Mouse (Mus musculus) ES-E14 (cell line): ENCODE measurements around the gene Hyal1.
A peak's percentile ranks its signal among the peaks of the same experiment; 100 is the strongest.

Source experiments
- CHD2 ChIP-seq: IDR thresholded peaks from 2 replicates; pipeline ENCODE4 v1.6.1; 2014; ENCODE audit warnings: mild to moderate bottlenecking, low read depth, low read length, inconsistent platforms
- HCFC1 ChIP-seq: IDR thresholded peaks from 2 replicates; pipeline ENCODE4 v1.6.1; 2012; ENCODE audit warnings: low read length, inconsistent platforms, borderline replicate concordance; ENCODE audit not compliant: insufficient read depth
- MAFK ChIP-seq: IDR thresholded peaks from 2 replicates; pipeline ENCODE4 v1.6.1; 2014; ENCODE audit warnings: mild to moderate bottlenecking, low read depth, low read length, inconsistent platforms; ENCODE audit not compliant: insufficient read depth
- ZC3H11A ChIP-seq: IDR thresholded peaks from 2 replicates; pipeline ENCODE4 v1.6.1; 2012; ENCODE audit warnings: low read depth, mild to moderate bottlenecking, inconsistent platforms, low read length, borderline replicate concordance
- ZNF384 ChIP-seq: IDR thresholded peaks from 2 replicates; pipeline ENCODE4 v1.6.1; 2012; ENCODE audit warnings: low read depth, low read length, inconsistent platforms

DNA sequence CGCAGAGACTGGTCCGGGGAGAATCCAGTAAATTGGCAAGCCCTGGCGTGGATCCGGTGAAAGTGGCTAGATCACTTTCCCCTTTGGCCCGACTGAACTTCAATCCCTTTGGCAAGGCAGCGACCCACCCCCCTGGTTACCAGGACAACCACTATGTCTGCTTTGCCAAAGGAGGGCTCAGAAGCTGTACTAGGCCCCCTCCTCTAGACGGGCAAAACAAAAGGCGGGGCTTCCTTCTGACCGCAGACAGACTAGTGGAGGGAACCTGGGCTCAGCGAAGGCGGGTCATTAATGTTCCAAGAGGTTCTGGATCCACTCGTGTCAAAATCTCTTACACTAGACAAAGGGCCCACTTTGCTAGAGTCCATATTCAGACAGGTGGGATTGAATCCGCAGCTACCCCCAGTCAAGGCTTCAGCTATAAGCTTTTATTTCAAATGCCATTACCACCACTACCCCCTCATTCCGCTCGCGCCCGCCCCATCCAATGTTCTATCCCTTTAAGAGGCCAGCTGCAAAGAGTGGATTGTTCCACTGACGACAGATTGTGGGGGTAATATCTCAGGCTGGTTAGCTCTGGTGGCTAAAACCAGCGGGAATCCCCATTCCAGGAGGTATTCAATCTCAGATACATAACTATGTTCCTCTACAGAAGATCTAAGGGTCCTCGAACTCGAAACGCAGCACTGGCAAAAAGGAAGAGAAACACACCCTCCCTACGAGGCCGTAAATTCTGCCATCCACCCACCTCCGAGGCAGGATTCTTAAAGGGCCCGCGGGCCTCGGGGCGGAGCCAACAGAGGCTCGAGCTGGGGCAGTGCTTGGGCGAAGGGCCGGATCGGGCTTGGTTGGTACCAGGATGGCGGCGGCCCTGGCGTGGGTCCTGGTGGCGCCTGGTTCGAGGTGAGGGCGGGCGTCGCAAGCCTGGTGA, 8.1 kb upstream of the Hyal1 start:
- TF ChIP-seq HCFC1 (peak; percentile 49; the same call in 1 of the 2 replicates), MAFK (no peak), ZNF384 (no peak), CHD2 (no peak), ZC3H11A (no peak)
